Comparison of ENCODE assay signal across 9 mouse cellular contexts in genomic region chr11:108928752-108929151, GRCm38 (mm10). TPM values are rescaled to one million over a fixed set of nuclear protein-coding genes. Genes with fewer than 3 reads are reported as not detected.
DNase-seq lines count a peak whose midpoint lies in the region; ATAC-seq and TF ChIP-seq lines count a peak whose summit lies in the region.
"Had no signal": no experiment of that assay in that cellular context is flagged by ENCODE, and none has a peak within 500 bp of the region (broad histone marks: within the 10 kb centered on the region; RNA-seq: fewer than 3 reads in every experiment).

No protein-coding gene starts in this region.

- 0 out of 2 replicates have a peak overlapping the region, but pooled peaks have one; percentile 12 for H3K9ac ChIP-seq in heart, embryonic 11.5 days (ENCODE audit: low read depth, low read length)
- no peak overlapping the region for H3K9ac ChIP-seq in forebrain, embryonic 16.5 days (replicated peaks; ENCODE audit: low read depth, low read length)
- H3K9ac ChIP-seq in midbrain, embryonic 14.5 days (replicated peaks; ENCODE audit: low read length): no peak overlapping the region

- H3K4me2 ChIP-seq in heart, embryonic 11.5 days: 0 out of 2 replicates have a peak overlapping the region, but pooled peaks have one; percentile 8
- peak overlapping the region; percentile 22; the same call in 1 of the 2 replicates for H3K4me2 ChIP-seq in forebrain, embryonic 16.5 days (ENCODE audit: low read length)
- H3K4me2 ChIP-seq in midbrain, embryonic 14.5 days (ENCODE audit: low read length): peak overlapping the region; percentile 90

- 15% methylated on average over 7 of the region's 7 CpGs for WGBS in heart, embryonic 11.5 days (ENCODE audit: insufficient replicate concordance)
- WGBS in forebrain, embryonic 16.5 days: 12% methylated on average over 7 of the region's 7 CpGs
- WGBS in midbrain, embryonic 14.5 days: 3% methylated on average over 7 of the region's 7 CpGs

- intact Hi-C loops in heart, postnatal 14 days (cut with DNase I): loop anchor here (5.0 to 10.0 kb wide), 3 partner anchors 264 to 904 kb away; partner anchors contain the start of gene Cep112

- H3K27ac ChIP-seq in heart, embryonic 11.5 days (ENCODE audit: low read depth, low read length): no peak overlapping the region
- no peak overlapping the region for H3K27ac ChIP-seq in forebrain, embryonic 16.5 days (ENCODE audit: low read length)
- no peak overlapping the region for H3K27ac ChIP-seq in midbrain, embryonic 14.5 days (replicated peaks; ENCODE audit: low read depth, low read length)

- DNase-seq in heart, postnatal 14 days: no peak
- DNase-seq in brain, embryonic 14.5 days (ENCODE audit: low read depth): peak; percentile 68
- peak; percentile 70 for DNase-seq in midbrain, embryonic 14.5 days
- DNase-seq in natural killer cell, adult 2 months (ENCODE audit: low spot score in 2 of 2): no peak
- no peak for DNase-seq in urinary bladder, postnatal 25 days (ENCODE audit: low spot score)
- no peak for DNase-seq in layer of hippocampus, adult 18-20 months (ENCODE audit: low spot score in 2 of 2)
- DNase-seq: layer of hippocampus, postnatal 36 days had no signal

- peak; percentile 50; the same call in 1 of the 2 replicates for TF ChIP-seq CTCF in brain, embryonic 14.5 days (IDR thresholded peaks at IDR 0.05; ENCODE audit: borderline replicate concordance, extremely low read depth, insufficient read depth, insufficient read length)

- H3K36me3 ChIP-seq in heart, embryonic 11.5 days (ENCODE audit: control insufficient read depth, insufficient read depth, low read length): peaks cover 9% of the 10 kb centered on the region; the same call in 1 of the 2 replicates
- peaks cover 8% of the 10 kb centered on the region; the same call in 1 of the 2 replicates for H3K36me3 ChIP-seq in forebrain, embryonic 16.5 days (ENCODE audit: control insufficient read depth, insufficient read depth)
- H3K36me3 ChIP-seq in midbrain, embryonic 14.5 days (ENCODE audit: control insufficient read depth, insufficient read depth, low read length): peaks cover 31% of the 10 kb centered on the region

- no peaks in the 10 kb centered on the region for H3K9me3 ChIP-seq in heart, embryonic 11.5 days (replicated peaks; ENCODE audit: control insufficient read depth, low read length)
- no peaks in the 10 kb centered on the region for H3K9me3 ChIP-seq in forebrain, embryonic 16.5 days (ENCODE audit: control insufficient read depth, low read length)
- no peaks in the 10 kb centered on the region for H3K9me3 ChIP-seq in midbrain, embryonic 14.5 days (ENCODE audit: control insufficient read depth, low read length)

- ATAC-seq in heart, embryonic 11.5 days (replicated peaks; ENCODE audit: insufficient number of reproducible peaks, low FRiP score, low TSS enrichment): no peak
- ATAC-seq in forebrain, embryonic 16.5 days: no peak
- ATAC-seq in midbrain, embryonic 14.5 days (ENCODE audit: low FRiP score, low TSS enrichment): no peak

- 0 out of 2 replicates have a peak, but pooled peaks cover under 1% of the 10 kb centered on the region for H3K27me3 ChIP-seq in heart, embryonic 11.5 days (ENCODE audit: control insufficient read depth, insufficient read depth, low read length)
- H3K27me3 ChIP-seq in forebrain, embryonic 16.5 days (replicated peaks; ENCODE audit: control insufficient read depth, insufficient read depth, low read length): no peaks in the 10 kb centered on the region
- no peaks in the 10 kb centered on the region for H3K27me3 ChIP-seq in midbrain, embryonic 14.5 days (ENCODE audit: control insufficient read depth, insufficient read depth, low read length)

- H3K4me3 ChIP-seq in heart, embryonic 11.5 days (ENCODE audit: low read depth, low read length): no peak overlapping the region
- no peak overlapping the region for H3K4me3 ChIP-seq in forebrain, embryonic 16.5 days (replicated peaks; ENCODE audit: low read length)
- 0 out of 2 replicates have a peak overlapping the region, but pooled peaks have one; percentile 2 for H3K4me3 ChIP-seq in midbrain, embryonic 14.5 days (replicated peaks; ENCODE audit: low read depth, low read length)

- TF ChIP-seq POLR2A in brain, embryonic 14.5 days (IDR thresholded peaks at IDR 0.05; ENCODE audit: borderline replicate concordance, extremely low read depth, insufficient read depth, insufficient read length, poor library complexity, severe bottlenecking): no peak

- H3K4me1 ChIP-seq in heart, embryonic 11.5 days (ENCODE audit: control insufficient read depth, insufficient read depth, low read length): peaks cover 58% of the 10 kb centered on the region
- H3K4me1 ChIP-seq in forebrain, embryonic 16.5 days (replicated peaks; ENCODE audit: control insufficient read depth, insufficient read depth, low read length): peaks cover 71% of the 10 kb centered on the region
- peaks cover 70% of the 10 kb centered on the region for H3K4me1 ChIP-seq in midbrain, embryonic 14.5 days (ENCODE audit: control insufficient read depth, insufficient read depth, low read length)

RNA-seq across cellular contexts. Expression of gene Axin2, which starts 8.6 kb away (rescaled TPM):
- 2.9 and 3.0 TPM in 2 replicates for polyA plus RNA-seq in heart, embryonic 11.5 days (2014; fragmentation: Nextera tagmentation; extraction: Ambion mirVana)
- 1 to 10 TPM; 5.3 to 5.7 TPM for total RNA-seq in heart, postnatal 14 days (2021)
- polyA plus RNA-seq in brain, embryonic 14.5 days (2012; rRNA removed): 32.4 and 42.2 TPM in 2 replicates
- 5.9 and 8.4 TPM in 2 replicates for polyA plus RNA-seq in forebrain, embryonic 16.5 days (2015; fragmentation: Nextera tagmentation; extraction: Ambion mirVana)
- 14.1 and 19.4 TPM in 2 replicates for polyA plus RNA-seq in midbrain, embryonic 14.5 days (2014; fragmentation: Nextera tagmentation; extraction: Ambion mirVana)
- total RNA-seq in layer of hippocampus, adult 18-20 months (2021): 10 to 100 TPM; 30.6 to 33.8 TPM

Comparison
In these comparisons a context has a peak if more than half of its experiments do, and no peak if none do; other contexts are left out.
1. H3K4me2 ChIP-seq: peak in every context shown above with its lines; median percentile 90 in midbrain, embryonic 14.5 days; 22 in forebrain, embryonic 16.5 days; 8 in heart, embryonic 11.5 days.
2. DNase-seq: peak in brain, embryonic 14.5 days (single experiment) and midbrain, embryonic 14.5 days (single experiment); none in heart, postnatal 14 days (0 of 2), natural killer cell, adult 2 months (0 of 2), urinary bladder, postnatal 25 days (single experiment) and layer of hippocampus, adult 18-20 months (0 of 2).